Comparison of ENCODE assay signal across 8 mouse cellular contexts in the genomic region with DNA sequence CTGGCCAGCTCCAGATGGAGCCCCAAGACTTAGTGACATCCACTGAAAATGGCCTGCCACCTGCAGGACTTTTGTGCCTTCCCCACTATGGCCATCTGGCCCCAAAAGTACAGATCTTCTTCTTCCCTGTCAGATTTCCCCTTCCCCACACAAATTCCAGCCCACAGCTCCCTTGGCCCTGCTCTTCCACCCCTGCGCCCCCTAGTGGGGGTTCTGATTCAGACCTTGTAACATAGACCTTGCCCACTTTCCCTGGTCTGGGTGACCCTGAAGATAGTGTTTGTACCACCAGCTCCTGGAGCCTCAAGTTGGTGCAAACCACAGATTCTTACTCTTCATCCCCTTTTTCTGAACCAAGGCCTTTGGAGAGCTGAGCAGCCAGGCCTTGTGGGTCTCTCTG. TPM values are rescaled to one million over a fixed set of nuclear protein-coding genes. Genes with fewer than 3 reads are reported as not detected.
A peak's percentile ranks its signal among the peaks of the same experiment; 100 is the strongest.
DNase-seq lines count a peak whose midpoint lies in the region; ATAC-seq and TF ChIP-seq lines count a peak whose summit lies in the region.
"Had no signal": no experiment of that assay in that cellular context is flagged by ENCODE, and none has a peak within 500 bp of the region (broad histone marks: within the 10 kb centered on the region; RNA-seq: fewer than 3 reads in every experiment).

No protein-coding gene starts in this region.

- peaks cover 90% of the 10 kb centered on the region for H3K27me3 ChIP-seq in intestine, embryonic 15.5 days (replicated peaks)

- TF ChIP-seq CTCF in lung, adult 2 months (IDR thresholded peaks at IDR 0.05; ENCODE audit: insufficient read depth, low read length): peak; percentile 75

- no peak overlapping the region for H3K9ac ChIP-seq in intestine, embryonic 15.5 days

- H3K27ac ChIP-seq in intestine, embryonic 15.5 days: no peak overlapping the region

- no peak overlapping the region for H3K4me3 ChIP-seq in intestine, embryonic 15.5 days (replicated peaks)
- no peak overlapping the region for H3K4me3 ChIP-seq in lung, adult 2 months (replicated peaks; ENCODE audit: extremely low read depth, low read depth, low read length)

- H3K4me1 ChIP-seq in intestine, embryonic 15.5 days (replicated peaks): peaks cover 18% of the 10 kb centered on the region
- peaks cover 6% of the 10 kb centered on the region; the same call in 1 of the 2 replicates for H3K4me1 ChIP-seq in lung, adult 2 months (ENCODE audit: control insufficient read depth, insufficient read depth, low read length)

- TF ChIP-seq POLR2A in lung, adult 2 months (IDR thresholded peaks at IDR 0.05; ENCODE audit: borderline replicate concordance, extremely low read depth, low read depth, low read length): no peak

- no peak overlapping the region; the same call in 1 of the 2 replicates for H3K4me2 ChIP-seq in intestine, embryonic 15.5 days (replicated peaks)

- WGBS in intestine, embryonic 15.5 days: 0% methylated on average over 1 of the region's 1 CpGs
- 0% methylated on average over 1 of the region's 1 CpGs for WGBS in lung, adult 2 months

- no peaks in the 10 kb centered on the region for H3K9me3 ChIP-seq in intestine, embryonic 15.5 days

- peak; percentile 88 for DNase-seq in B cell, adult 2 months
- peak; percentile 51 for DNase-seq in c-Kit-positive CD71-positive TER-119-negative erythroid progenitor cells, embryonic 14.5 days (ENCODE audit: low read depth)
- peak; percentile 60 to 63 for DNase-seq in gastrocnemius, adult 8-10 months (ENCODE audit: low spot score in 2 of 2)
- DNase-seq in lung, adult 2 months: peak; percentile 79
- DNase-seq in right cerebral cortex, postnatal 25 days: peak; percentile 64

- H3K36me3 ChIP-seq in intestine, embryonic 15.5 days: no peaks in the 10 kb centered on the region

- ATAC-seq in CD4-positive, CD25-positive, alpha-beta regulatory T cell, adult 4 months: peak; percentile 62
- ATAC-seq in intestine, embryonic 15.5 days: 0 out of 2 replicates have a peak, but pooled peaks have one; percentile 51

RNA-seq across cellular contexts. Expression of a gene that starts 3.1 kb away (rescaled TPM):
- not detected for polyA plus RNA-seq in CD4-positive, CD25-positive, alpha-beta regulatory T cell, adult 4 months (2017; shearing (Covaris generic))
- total RNA-seq in gastrocnemius, adult 8-10 months (2022): not detected
- polyA plus RNA-seq in intestine, embryonic 15.5 days (2015; fragmentation: Nextera tagmentation; extraction: Ambion mirVana): 0.43 and 1.8 TPM in 2 replicates
- polyA plus RNA-seq in lung, adult 2 months (2012; rRNA removed): 52.8 and 59.6 TPM in 2 replicates
- total RNA-seq: left cerebral cortex, postnatal 14 days had no signal

RNA-seq across cellular contexts. Expression of a gene that starts 4.9 kb away (rescaled TPM):
- polyA plus RNA-seq in CD4-positive, CD25-positive, alpha-beta regulatory T cell, adult 4 months (2017; shearing (Covaris generic)): not detected
- total RNA-seq in gastrocnemius, adult 8-10 months (2022): not detected
- not detected in 2 replicates for polyA plus RNA-seq in intestine, embryonic 15.5 days (2015; fragmentation: Nextera tagmentation; extraction: Ambion mirVana)
- polyA plus RNA-seq in lung, adult 2 months (2012; rRNA removed): 0.40 TPM in 1 of 2 replicates, not detected in the other
- total RNA-seq: left cerebral cortex, postnatal 14 days had no signal

RNA-seq across cellular contexts. Expression of a gene that starts 20.6 kb away (rescaled TPM):
- polyA plus RNA-seq in CD4-positive, CD25-positive, alpha-beta regulatory T cell, adult 4 months (2017; shearing (Covaris generic)): 10 to 100 TPM; 34.8 to 54.1 TPM
- 10 to 100 TPM; 30.4 to 33.4 (median 31.3) TPM for total RNA-seq in gastrocnemius, adult 8-10 months (2022)
- 95.8 and 103 TPM in 2 replicates for polyA plus RNA-seq in intestine, embryonic 15.5 days (2015; fragmentation: Nextera tagmentation; extraction: Ambion mirVana)
- polyA plus RNA-seq in lung, adult 2 months (2012; rRNA removed): 82.1 and 133 TPM in 2 replicates

RNA-seq across cellular contexts. Expression of a gene that starts 20.6 kb away (rescaled TPM):
- 100 to 1,000 TPM; 124 to 131 TPM for polyA plus RNA-seq in CD4-positive, CD25-positive, alpha-beta regulatory T cell, adult 4 months (2017; shearing (Covaris generic))
- total RNA-seq in gastrocnemius, adult 8-10 months (2022): 10 to 100 TPM; 29.0 to 36.4 (median 31.2) TPM
- 200 and 212 TPM in 2 replicates for polyA plus RNA-seq in intestine, embryonic 15.5 days (2015; fragmentation: Nextera tagmentation; extraction: Ambion mirVana)
- 41.6 and 49.5 TPM in 2 replicates for polyA plus RNA-seq in lung, adult 2 months (2012; rRNA removed)

RNA-seq across cellular contexts. Expression of a gene that starts 26.1 kb away (rescaled TPM):
- not detected for polyA plus RNA-seq in CD4-positive, CD25-positive, alpha-beta regulatory T cell, adult 4 months (2017; shearing (Covaris generic))
- not detected for total RNA-seq in gastrocnemius, adult 8-10 months (2022)
- polyA plus RNA-seq in intestine, embryonic 15.5 days (2015; fragmentation: Nextera tagmentation; extraction: Ambion mirVana): 1.4 TPM in 2 replicates
- polyA plus RNA-seq in lung, adult 2 months (2012; rRNA removed): 0.46 and 0.52 TPM in 2 replicates

Comparison
In these comparisons a context has a peak if more than half of its experiments do, and no peak if none do; other contexts are left out.
1. RNA of a gene that starts 3.1 kb away (polyA plus RNA-seq): 52.8 to 59.6 TPM in lung, adult 2 months; 0.43 to 1.8 TPM in intestine, embryonic 15.5 days and not detected in CD4-positive, CD25-positive, alpha-beta regulatory T cell, adult 4 months; every median in the first group is over 10 times any median in the second.
2. Peak in every context shown above with its lines, with median percentiles within 50 percentile points of each other: DNase-seq.